Mouse (Mus musculus) embryonic facial prominence, embryonic 10.5 days (tissue): ENCODE measurements around the gene Slamf9. TPM values are rescaled to one million over a fixed set of nuclear protein-coding genes. Genes with fewer than 3 reads are reported as not detected.

Experiments used
- DNase-seq: peaks from one replicate; pipeline ENCODE4 v3.0.0-alpha.2; 2017; ENCODE audit warnings: low spot score
- H3K27ac ChIP-seq: fragments of 300-500 bp; sonication (generic); replicated peaks from 2 replicates; pipeline ENCODE4 v1.5.1; 2016; ENCODE audit warnings: mild to moderate bottlenecking
- H3K27me3 ChIP-seq: fragments of 300-500 bp; sonication (generic); replicated peaks from 2 replicates; pipeline ENCODE4 v1.6.1; 2016; ENCODE audit warnings: low read depth, mild to moderate bottlenecking; ENCODE audit not compliant: poor library complexity, severe bottlenecking
- H3K36me3 ChIP-seq: fragments of 300-500 bp; sonication (generic); replicated peaks from 2 replicates; pipeline ENCODE4 v1.6.1; 2016; ENCODE audit warnings: mild to moderate bottlenecking, moderate library complexity
- H3K4me1 ChIP-seq: fragments of 300-500 bp; sonication (generic); 2 replicates; pipeline ENCODE4 v1.6.1; 2016
- H3K4me3 ChIP-seq: fragments of 300-500 bp; sonication (generic); 2 replicates; pipeline ENCODE4 v1.5.1; 2016; ENCODE audit warnings: mild to moderate bottlenecking, moderate library complexity
- H3K9me3 ChIP-seq: fragments of 300-500 bp; sonication (generic); 2 replicates; pipeline ENCODE4 v1.6.1; 2016; ENCODE audit warnings: mild to moderate bottlenecking
- WGBS: fragments of 180-500 bp; shearing (Covaris S2); methylation state at CpG from one replicate; pipeline ENCODE4 v1.1.7; 2016; 5-methylcytosine and 5-hydroxymethylcytosine counted together
- polyA plus RNA-seq: library from polyadenylated mRNA; unstranded; fragments of >200 nt; fragmentation: Nextera tagmentation; extraction: Ambion mirVana; gene quantifications from 2 replicates; pipeline ENCODE4 v1.2.1, GENCODE M21; 2016

Slamf9 gene
- polyA plus RNA-seq, result not detected in 2 replicates

GRCm38 (mm10) chr1:172475054-172475741, at the start of gene Slamf9:
Gene Slamf9, plus strand, starts transcription at chr1:172475358.
- Histone ChIP-seq H3K4me1 (no peaks in the 10 kb centered on the region), H3K27me3 (peaks cover 4% of the 10 kb centered on the region; the same call in 1 of the 2 replicates), H3K4me3 (no peak within 1 kb of the TSS), H3K9me3 (no peaks in the 10 kb centered on the region), H3K27ac (no peak within 1 kb of the TSS), H3K36me3 (no peaks in the 10 kb centered on the region)
- DNase-seq, result no peak
- 80% methylated on average over 7 of the region's 7 CpGs for WGBS

- H3K4me1 ChIP-seq, result 0 out of 2 replicates have a peak, but pooled peaks cover 2% of the 10 kb centered on the region
- no peak for DNase-seq
- 55% methylated on average over 1 of the region's 1 CpGs for WGBS
- H3K36me3 ChIP-seq, result no peaks in the 10 kb centered on the region
- no peaks in the 10 kb centered on the region for H3K27me3 ChIP-seq
- no peak overlapping the region for H3K4me3 ChIP-seq
- H3K27ac ChIP-seq, result no peak overlapping the region
- no peaks in the 10 kb centered on the region for H3K9me3 ChIP-seq
Observed at GRCm38 (mm10) chr1:172426419-172426818, 48.7 kb upstream of the Slamf9 start.

- Histone ChIP-seq H3K4me3 (no peak overlapping the region), H3K36me3 (no peaks in the 10 kb centered on the region), H3K9me3 (no peaks in the 10 kb centered on the region), H3K27ac (no peak overlapping the region), H3K4me1 (peaks cover 11% of the 10 kb centered on the region), H3K27me3 (no peaks in the 10 kb centered on the region)
- DNase-seq, result no peak
- WGBS, result 92% methylated on average over 3 of the region's 3 CpGs
Observed at GRCm38 (mm10) chr1:172427841-172428240, 47.3 kb upstream of the Slamf9 start.

- no peak overlapping the region for H3K4me3 ChIP-seq
- no peaks in the 10 kb centered on the region for H3K27me3 ChIP-seq
- H3K27ac ChIP-seq, result no peak overlapping the region
- no peaks in the 10 kb centered on the region for H3K36me3 ChIP-seq
- peaks cover 9% of the 10 kb centered on the region for H3K4me1 ChIP-seq
- no peak for DNase-seq
- H3K9me3 ChIP-seq, result no peaks in the 10 kb centered on the region
- 63% methylated on average over 1 of the region's 1 CpGs for WGBS
Observed at GRCm38 (mm10) chr1:172428614-172429013, 46.5 kb upstream of the Slamf9 start.

GRCm38 (mm10) chr1:172430731-172431220, 44.4 kb upstream of the Slamf9 start:
- H3K36me3 ChIP-seq, result no peaks in the 10 kb centered on the region
- WGBS, result 56% methylated on average over 9 of the region's 9 CpGs
- H3K27me3 ChIP-seq, result no peaks in the 10 kb centered on the region
- H3K27ac ChIP-seq, result no peak overlapping the region
- no peaks in the 10 kb centered on the region for H3K9me3 ChIP-seq
- peaks cover 9% of the 10 kb centered on the region for H3K4me1 ChIP-seq
- no peak for DNase-seq
- H3K4me3 ChIP-seq, result no peak overlapping the region

GRCm38 (mm10) chr1:172431836-172432586, 43.1 kb upstream of the Slamf9 start:
- Histone ChIP-seq H3K36me3 (no peaks in the 10 kb centered on the region), H3K9me3 (no peaks in the 10 kb centered on the region), H3K4me1 (peaks cover 12% of the 10 kb centered on the region), H3K27me3 (no peaks in the 10 kb centered on the region), H3K27ac (no peak overlapping the region), H3K4me3 (no peak overlapping the region)
- 41% methylated on average over 4 of the region's 4 CpGs for WGBS
- DNase-seq, result no peak

DNA sequence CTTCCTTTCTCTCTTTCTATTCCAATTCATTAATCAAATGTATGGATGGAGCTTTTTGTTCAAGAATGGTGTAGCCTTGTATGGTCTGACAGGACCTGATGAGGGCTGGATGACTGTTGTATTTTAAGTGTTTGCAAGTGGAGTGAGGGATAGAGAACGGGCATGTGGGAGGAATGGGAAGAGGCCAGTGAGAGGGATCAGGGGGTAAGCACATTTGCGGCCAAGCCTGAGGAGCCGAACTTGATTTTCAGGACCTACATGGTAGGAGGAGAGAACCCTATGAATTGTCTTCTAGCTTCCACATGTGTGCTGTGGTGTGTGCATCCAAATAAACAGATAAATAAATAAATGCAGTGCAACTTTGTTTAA, 42.6 kb upstream of the Slamf9 start:
- no peak overlapping the region for H3K27ac ChIP-seq
- H3K27me3 ChIP-seq, result no peaks in the 10 kb centered on the region
- no peaks in the 10 kb centered on the region for H3K9me3 ChIP-seq
- 86% methylated on average over 3 of the region's 3 CpGs for WGBS
- H3K4me1 ChIP-seq, result peaks cover 12% of the 10 kb centered on the region
- no peak for DNase-seq
- H3K36me3 ChIP-seq, result no peaks in the 10 kb centered on the region
- H3K4me3 ChIP-seq, result no peak overlapping the region

DNA sequence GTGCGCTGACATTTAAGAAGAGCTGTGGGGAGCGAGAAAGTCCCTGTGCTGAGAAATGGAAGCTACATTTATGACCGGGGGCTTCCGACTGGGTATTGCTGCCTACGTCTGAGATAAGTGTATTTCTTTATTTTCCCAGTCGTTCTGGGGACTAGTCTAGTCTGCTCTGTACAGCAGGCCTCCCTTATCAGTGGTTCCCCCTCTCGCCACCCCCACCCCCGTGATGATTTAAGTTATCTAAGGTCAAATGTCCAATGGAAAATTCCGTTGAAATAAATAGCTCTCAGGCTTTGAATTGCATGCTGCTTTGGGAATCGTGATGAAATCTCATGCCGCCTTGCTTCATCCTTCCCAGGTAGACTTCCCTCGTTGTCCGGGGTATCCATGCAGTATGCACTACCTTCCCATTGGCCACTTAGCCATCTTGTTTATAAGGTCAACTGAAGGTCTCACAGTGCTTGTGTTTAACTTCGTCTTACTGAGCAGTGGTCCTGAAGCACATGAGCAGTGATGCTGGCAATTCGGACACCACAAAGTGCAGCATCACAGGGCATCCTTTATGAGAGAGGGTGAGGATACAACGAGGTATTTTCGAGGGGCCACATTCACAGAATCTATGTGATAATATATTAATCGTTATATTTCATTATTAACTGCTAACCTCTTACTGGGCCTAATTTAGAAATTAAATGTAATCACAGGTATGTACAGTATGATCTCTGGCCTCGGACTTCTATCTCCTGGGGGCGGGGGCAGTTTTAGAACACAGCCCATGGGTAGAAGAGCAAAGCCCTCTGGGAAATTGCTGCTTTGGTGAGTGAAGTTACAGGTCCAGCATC, 41.9 kb upstream of the Slamf9 start:
- DNase-seq, result no peak
- 87% methylated on average over 20 of the region's 20 CpGs for WGBS
- Histone ChIP-seq H3K4me1 (peaks cover 12% of the 10 kb centered on the region), H3K36me3 (no peaks in the 10 kb centered on the region), H3K27ac (no peak overlapping the region), H3K9me3 (no peaks in the 10 kb centered on the region), H3K4me3 (no peak overlapping the region), H3K27me3 (no peaks in the 10 kb centered on the region)

- Histone ChIP-seq H3K36me3 (no peaks in the 10 kb centered on the region), H3K4me3 (no peak overlapping the region), H3K4me1 (peaks cover 12% of the 10 kb centered on the region), H3K9me3 (no peaks in the 10 kb centered on the region), H3K27me3 (no peaks in the 10 kb centered on the region), H3K27ac (no peak overlapping the region)
- 94% methylated on average over 4 of the region's 4 CpGs for WGBS
- DNase-seq, result no peak
Observed at GRCm38 (mm10) chr1:172433851-172434165, 41.4 kb upstream of the Slamf9 start.

GRCm38 (mm10) chr1:172436785-172437184, 38.4 kb upstream of the Slamf9 start:
- H3K36me3 ChIP-seq, result no peaks in the 10 kb centered on the region
- DNase-seq, result peak; percentile 25
- H3K27me3 ChIP-seq, result no peaks in the 10 kb centered on the region
- no peaks in the 10 kb centered on the region for H3K9me3 ChIP-seq
- 49% methylated on average over 6 of the region's 6 CpGs for WGBS
- H3K4me3 ChIP-seq, result no peak overlapping the region
- H3K4me1 ChIP-seq, result peaks cover 11% of the 10 kb centered on the region
- no peak overlapping the region for H3K27ac ChIP-seq

GRCm38 (mm10) chr1:172438621-172439020, 36.5 kb upstream of the Slamf9 start:
- no peaks in the 10 kb centered on the region for H3K36me3 ChIP-seq
- 0 out of 2 replicates have a peak, but pooled peaks cover 3% of the 10 kb centered on the region for H3K4me1 ChIP-seq
- no peaks in the 10 kb centered on the region for H3K27me3 ChIP-seq
- WGBS, result 72% methylated on average over 2 of the region's 2 CpGs
- no peaks in the 10 kb centered on the region for H3K9me3 ChIP-seq
- H3K27ac ChIP-seq, result no peak overlapping the region
- no peak for DNase-seq
- H3K4me3 ChIP-seq, result no peak overlapping the region

- no peak for DNase-seq
- Histone ChIP-seq H3K4me1 (0 out of 2 replicates have a peak, but pooled peaks cover 3% of the 10 kb centered on the region), H3K36me3 (no peaks in the 10 kb centered on the region), H3K27ac (no peak overlapping the region), H3K4me3 (no peak overlapping the region), H3K27me3 (no peaks in the 10 kb centered on the region), H3K9me3 (no peaks in the 10 kb centered on the region)
- WGBS, result 87% methylated on average over 3 of the region's 3 CpGs
Observed at GRCm38 (mm10) chr1:172440521-172440920, 34.6 kb upstream of the Slamf9 start.
